Mouse (Mus musculus) lung, embryonic 15.5 days (tissue): ENCODE measurements around the gene Nlgn2. TPM values are rescaled to one million over a fixed set of nuclear protein-coding genes. Genes with fewer than 3 reads are reported as not detected.

Experiments
- ATAC-seq: fragments of 200-750 bp; cut with Nextera tagmentation; 2 replicates; pipeline ENCODE4 v1.8.0; 2017; ENCODE audit warnings: moderate number of reproducible peaks, borderline replicate concordance; ENCODE audit not compliant: low FRiP score, low TSS enrichment; ENCODE audit errors: extremely low read depth
- H3K27ac ChIP-seq: fragments of 300-500 bp; sonication (generic); 2 replicates; pipeline ENCODE4 v1.5.1; 2015; ENCODE audit warnings: moderate library complexity, mild to moderate bottlenecking, inconsistent platforms
- H3K27me3 ChIP-seq: fragments of 300-500 bp; sonication (generic); 2 replicates; pipeline ENCODE4 v1.6.1; 2015; ENCODE audit warnings: inconsistent platforms
- H3K36me3 ChIP-seq: fragments of 300-500 bp; sonication (generic); 2 replicates; pipeline ENCODE4 v1.6.1; 2015; ENCODE audit warnings: inconsistent platforms
- H3K4me1 ChIP-seq: fragments of 300-500 bp; sonication (generic); 2 replicates; pipeline ENCODE4 v1.6.1; 2015; ENCODE audit warnings: inconsistent platforms
- H3K4me2 ChIP-seq: fragments of 300-500 bp; sonication (generic); 2 replicates; pipeline ENCODE4 v1.6.1; 2015; ENCODE audit warnings: inconsistent platforms, mild to moderate bottlenecking, moderate library complexity
- H3K4me3 ChIP-seq: fragments of 300-500 bp; sonication (generic); 2 replicates; pipeline ENCODE4 v1.5.1; 2015; ENCODE audit warnings: mild to moderate bottlenecking, inconsistent platforms
- H3K9ac ChIP-seq: fragments of 300-500 bp; sonication (generic); 2 replicates; pipeline ENCODE4 v1.6.1; 2015; ENCODE audit warnings: inconsistent platforms
- H3K9me3 ChIP-seq: fragments of 300-500 bp; sonication (generic); 2 replicates; pipeline ENCODE4 v1.6.1; 2016; ENCODE audit warnings: inconsistent platforms
- WGBS: fragments of 180-500 bp; shearing (Covaris S2); methylation state at CpG from one replicate; pipeline ENCODE4 v1.1.7; 2015; 5-methylcytosine and 5-hydroxymethylcytosine counted together
- microRNA-seq: library from miRNA; unstranded; fragments of <30 nt; microRNA quantifications from one replicate; pipeline ENCODE4, GENCODE M21; 2016
- polyA plus RNA-seq: library from polyadenylated mRNA; unstranded; fragments of >200 nt; fragmentation: Nextera tagmentation; extraction: Ambion mirVana; gene quantifications from 2 replicates; pipeline ENCODE4 v1.2.1, GENCODE M21; 2015

Gene Nlgn2
- polyA plus RNA-seq, 1 experiment from 2014 or later, result 6.5 TPM

DNA sequence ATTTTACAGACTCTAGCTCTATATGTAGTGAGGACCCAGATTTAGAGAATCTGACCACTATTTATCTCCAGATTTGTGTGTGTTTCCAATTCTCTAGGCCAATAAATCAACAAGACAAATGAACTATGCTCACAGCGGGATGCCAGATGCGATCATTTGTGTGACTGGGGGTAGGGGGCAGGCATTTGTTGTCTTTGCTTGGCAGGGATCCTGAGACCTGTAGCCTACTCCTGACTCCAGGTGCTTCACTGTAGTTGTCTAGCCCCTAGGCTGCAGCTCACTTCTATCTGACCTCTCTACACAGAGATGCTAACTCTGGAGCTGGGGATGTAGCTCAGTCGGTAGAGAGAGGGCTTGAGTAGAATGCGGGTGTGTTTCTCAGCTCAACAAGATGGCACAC is 55.8 kb downstream of the Nlgn2 start:
- H3K4me1 ChIP-seq, result peaks cover 20% of the 10 kb centered on the region
- ATAC-seq, result no peak
- H3K4me3 ChIP-seq, result no peak overlapping the region
- H3K27me3 ChIP-seq, result no peaks in the 10 kb centered on the region
- H3K4me2 ChIP-seq, result no peak overlapping the region
- H3K36me3 ChIP-seq, result no peaks in the 10 kb centered on the region
- no peak overlapping the region for H3K9ac ChIP-seq
- 26% methylated on average over 4 of the region's 4 CpGs for WGBS
- H3K27ac ChIP-seq, result no peak overlapping the region
- no peaks in the 10 kb centered on the region for H3K9me3 ChIP-seq

DNA sequence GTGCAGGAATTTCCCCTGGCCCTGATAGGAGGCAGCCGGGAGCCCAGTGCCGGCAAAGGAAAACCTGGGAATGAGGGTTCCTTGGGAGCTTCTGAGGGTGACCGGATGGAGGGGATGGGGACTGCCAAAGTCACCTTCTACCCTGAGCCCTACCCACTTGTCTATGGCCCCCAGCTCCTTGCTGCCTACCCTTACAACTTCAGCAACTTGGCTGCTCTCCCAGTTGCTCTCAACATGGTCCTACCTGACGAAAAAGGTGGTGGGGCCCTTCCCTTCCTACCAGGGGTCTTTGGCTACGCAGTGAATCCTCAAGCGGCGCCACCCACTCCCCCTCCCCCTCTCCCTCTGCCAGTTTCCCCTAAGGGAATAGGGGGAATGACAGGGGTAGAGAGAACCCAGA is 58.6 kb downstream of the Nlgn2 start:
- Histone ChIP-seq H3K36me3 (peaks cover 3% of the 10 kb centered on the region; the same call in 1 of the 2 replicates), H3K9me3 (no peaks in the 10 kb centered on the region), H3K9ac (no peak overlapping the region), H3K27me3 (no peaks in the 10 kb centered on the region), H3K4me3 (no peak overlapping the region), H3K27ac (no peak overlapping the region), H3K4me2 (no peak overlapping the region), H3K4me1 (peaks cover 19% of the 10 kb centered on the region)
- 34% methylated on average over 7 of the region's 7 CpGs for WGBS
- ATAC-seq, result no peak

DNA sequence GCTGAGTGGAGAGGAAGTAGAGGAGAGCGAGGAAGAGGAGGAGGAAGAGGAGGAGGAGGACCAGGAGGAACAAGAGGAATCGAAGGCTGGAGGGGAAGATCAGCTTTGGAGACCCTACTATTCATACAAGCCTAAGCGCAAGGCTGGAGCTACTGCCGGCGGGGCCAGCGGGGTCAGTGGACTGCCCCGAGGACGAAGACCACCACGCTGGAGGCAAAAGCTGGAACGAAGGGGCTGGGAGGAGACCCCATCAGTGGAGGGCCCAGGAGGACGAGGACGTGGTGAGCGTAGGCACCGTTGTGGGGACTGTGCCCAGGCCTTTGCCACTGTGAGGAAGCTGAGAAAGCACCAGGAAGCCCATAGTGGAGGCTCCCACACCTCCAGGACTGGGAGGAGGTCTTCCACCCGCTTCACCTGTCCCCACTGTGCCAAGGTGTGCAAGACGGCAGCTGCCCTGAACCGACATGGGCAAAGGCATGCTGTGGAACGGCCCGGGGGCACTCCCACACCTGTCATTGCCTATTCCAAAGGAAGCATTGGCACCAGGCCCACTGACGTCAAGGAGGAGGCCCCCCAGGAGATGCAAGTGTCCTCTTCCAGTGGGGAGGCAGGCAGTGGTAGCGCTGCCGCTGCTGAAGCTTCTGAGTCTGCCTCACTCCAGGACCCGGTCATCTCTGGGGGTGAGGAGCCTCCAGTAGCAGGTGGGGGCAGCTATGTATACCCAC is 59.2 kb downstream of the Nlgn2 start:
- H3K9ac ChIP-seq, result no peak overlapping the region

DNA sequence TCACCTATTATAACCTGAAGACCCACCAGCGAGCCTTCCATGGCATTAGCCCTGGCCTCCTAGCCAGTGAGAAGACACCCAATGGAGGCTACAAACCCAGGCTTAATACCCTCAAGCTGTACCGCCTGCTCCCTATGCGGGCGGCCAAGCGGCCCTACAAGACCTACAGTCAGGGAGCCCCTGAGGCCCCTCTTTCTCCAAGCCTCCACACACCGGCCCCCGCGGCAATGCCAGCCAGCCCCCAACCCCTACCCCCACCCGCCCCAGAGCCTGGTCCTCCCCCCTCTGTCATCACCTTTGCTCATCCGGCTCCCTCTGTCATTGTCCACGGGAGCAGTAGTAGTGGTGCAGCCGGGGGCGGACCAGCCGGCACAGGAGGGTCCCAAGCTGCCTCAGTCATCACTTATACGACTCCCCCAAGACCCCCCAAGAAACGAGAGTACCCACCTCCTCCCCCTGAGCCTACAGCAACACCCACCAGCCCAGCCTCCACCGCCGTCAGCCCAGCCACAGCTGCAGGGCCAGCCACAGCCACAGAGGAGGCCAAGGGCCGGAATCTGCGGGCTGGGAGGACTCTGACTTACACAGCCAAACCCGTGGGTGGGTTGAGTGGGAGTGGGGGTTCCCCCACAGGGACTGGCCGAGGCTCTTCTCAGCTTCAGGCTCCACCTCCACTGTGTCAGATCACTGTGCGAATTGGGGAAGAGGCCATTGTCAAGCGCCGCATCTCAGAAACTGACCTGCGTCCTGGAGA is 59.9 kb downstream of the Nlgn2 start:
- peaks cover 19% of the 10 kb centered on the region for H3K4me1 ChIP-seq
- WGBS, result 61% methylated on average over 24 of the region's 26 CpGs

More for the DNA sequence above, 59.2 kb downstream of the Nlgn2 start:
- peaks cover 19% of the 10 kb centered on the region for H3K4me1 ChIP-seq
- no peak overlapping the region for H3K4me3 ChIP-seq
- H3K27me3 ChIP-seq, result no peaks in the 10 kb centered on the region
- WGBS, result 60% methylated on average over 23 of the region's 23 CpGs
- H3K27ac ChIP-seq, result no peak overlapping the region
- H3K36me3 ChIP-seq, result peaks cover 3% of the 10 kb centered on the region; the same call in 1 of the 2 replicates
- H3K4me2 ChIP-seq, result no peak overlapping the region
- no peak for ATAC-seq
- H3K9me3 ChIP-seq, result no peaks in the 10 kb centered on the region

DNA sequence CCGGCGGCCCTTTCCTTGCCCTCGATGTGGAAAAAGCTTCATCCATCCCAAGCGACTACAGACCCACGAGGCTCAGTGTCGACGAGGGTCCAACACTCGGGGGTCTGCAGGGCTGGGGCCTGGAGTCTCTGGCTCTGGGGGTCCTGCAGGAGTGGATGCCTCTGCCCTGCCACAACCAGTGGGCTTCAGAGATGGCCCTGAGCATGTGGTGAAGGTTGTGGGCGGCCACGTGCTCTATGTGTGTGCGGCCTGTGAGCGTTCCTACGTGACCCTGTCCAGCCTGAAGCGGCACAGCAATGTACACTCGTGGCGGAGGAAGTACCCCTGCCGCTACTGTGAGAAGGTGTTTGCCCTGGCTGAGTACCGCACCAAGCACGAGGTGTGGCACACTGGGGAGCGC is 61.1 kb downstream of the Nlgn2 start:
- 80% methylated on average over 20 of the region's 20 CpGs for WGBS
- no peak for ATAC-seq

More for the DNA sequence above, 59.9 kb downstream of the Nlgn2 start:
- Histone ChIP-seq H3K9me3 (no peaks in the 10 kb centered on the region), H3K4me2 (no peak overlapping the region; the same call in 1 of the 2 replicates), H3K36me3 (peaks cover 3% of the 10 kb centered on the region; the same call in 1 of the 2 replicates), H3K9ac (no peak overlapping the region), H3K27ac (no peak overlapping the region), H3K4me3 (no peak overlapping the region), H3K27me3 (no peaks in the 10 kb centered on the region)
- ATAC-seq, result no peak

DNA sequence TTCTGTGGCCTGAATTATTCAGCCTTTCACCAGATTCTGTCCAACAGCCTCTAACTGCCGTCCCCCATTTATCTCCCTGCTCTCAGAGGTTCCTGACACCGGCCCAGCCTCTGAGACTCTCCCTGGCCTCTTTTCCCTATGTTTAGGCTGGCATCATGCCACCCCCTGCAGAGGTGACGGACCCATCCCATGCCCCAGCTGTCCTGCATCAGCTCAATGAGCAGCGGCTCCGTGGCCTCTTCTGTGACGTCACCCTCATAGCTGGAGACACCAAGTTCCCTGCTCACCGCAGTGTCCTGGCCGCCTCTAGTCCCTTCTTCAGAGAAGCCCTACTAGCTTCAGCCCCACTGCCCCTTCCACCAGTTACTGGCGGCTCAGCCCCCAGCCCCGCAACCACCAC is 61.9 kb downstream of the Nlgn2 start:
- Histone ChIP-seq H3K27me3 (no peaks in the 10 kb centered on the region), H3K4me3 (no peak overlapping the region), H3K9ac (no peak overlapping the region), H3K9me3 (no peaks in the 10 kb centered on the region), H3K36me3 (peaks cover 3% of the 10 kb centered on the region; the same call in 1 of the 2 replicates), H3K4me2 (no peak overlapping the region), H3K27ac (no peak overlapping the region), H3K4me1 (peaks cover 19% of the 10 kb centered on the region)
- ATAC-seq, result no peak
- WGBS, result 58% methylated on average over 10 of the region's 10 CpGs

More for the DNA sequence above, 61.1 kb downstream of the Nlgn2 start:
- Histone ChIP-seq H3K4me2 (no peak overlapping the region), H3K9ac (no peak overlapping the region), H3K4me1 (peaks cover 19% of the 10 kb centered on the region), H3K4me3 (no peak overlapping the region), H3K27ac (no peak overlapping the region), H3K9me3 (no peaks in the 10 kb centered on the region), H3K36me3 (peaks cover 3% of the 10 kb centered on the region; the same call in 1 of the 2 replicates), H3K27me3 (no peaks in the 10 kb centered on the region)

DNA sequence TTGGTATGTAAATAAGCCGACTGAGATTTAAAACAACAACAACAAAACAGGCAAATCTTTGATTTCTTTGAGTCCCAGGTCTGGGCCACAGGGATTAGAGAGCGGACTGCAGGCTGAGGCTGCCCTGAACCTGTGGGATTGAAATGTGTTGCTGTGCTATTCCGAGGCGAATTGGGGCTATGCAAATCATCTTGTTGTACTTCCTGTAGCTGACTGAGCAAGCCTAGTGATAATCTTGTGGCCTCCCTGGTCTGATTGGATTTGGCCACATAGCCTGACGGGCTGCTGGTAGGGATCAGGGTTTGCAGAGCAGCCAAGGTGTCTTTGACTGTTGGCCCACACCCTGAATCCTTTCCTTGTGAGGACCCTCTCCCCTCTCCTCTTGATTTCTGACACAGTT is 62.6 kb downstream of the Nlgn2 start:
- H3K4me2 ChIP-seq, result no peak overlapping the region
- H3K9ac ChIP-seq, result no peak overlapping the region
- no peak for ATAC-seq
- WGBS, result 59% methylated on average over 5 of the region's 5 CpGs
- H3K27ac ChIP-seq, result no peak overlapping the region
- H3K4me3 ChIP-seq, result no peak overlapping the region
- peaks cover 3% of the 10 kb centered on the region; the same call in 1 of the 2 replicates for H3K36me3 ChIP-seq
- no peaks in the 10 kb centered on the region for H3K9me3 ChIP-seq
- no peaks in the 10 kb centered on the region for H3K27me3 ChIP-seq
- H3K4me1 ChIP-seq, result peaks cover 19% of the 10 kb centered on the region

Small RNAs within 50 kb of the gene (microRNA-seq; reads per million reads assigned to microRNA genes)
- not detected for gene Mir6924

Other genes starting within 250 kb of the Nlgn2 start
- 8.4 and 10.1 TPM in 2 replicates for gene Atp1b2, start 231.8 kb downstream of the Nlgn2 start, polyA plus RNA-seq
- gene Shbg, start 219.9 kb downstream of the Nlgn2 start, polyA plus RNA-seq, result not detected in 2 replicates
- 17.8 and 18.6 TPM in 2 replicates for gene Sat2, start 215.8 kb downstream of the Nlgn2 start, polyA plus RNA-seq
- 26.7 and 27.8 TPM in 2 replicates for gene Fxr2, start 204.8 kb downstream of the Nlgn2 start, polyA plus RNA-seq
- gene Sox15, start 182.5 kb downstream of the Nlgn2 start, polyA plus RNA-seq, result 0.24 and 0.25 TPM in 2 replicates
- gene Mpdu1, start 175.1 kb downstream of the Nlgn2 start, polyA plus RNA-seq, result 66.2 and 66.7 TPM in 2 replicates
- gene Cd68, start 171.6 kb downstream of the Nlgn2 start, polyA plus RNA-seq, result 11.5 and 11.8 TPM in 2 replicates
- gene Eif4a1, start 165.4 kb downstream of the Nlgn2 start, polyA plus RNA-seq, result 595 and 603 TPM in 2 replicates
- 72.5 and 81.1 TPM in 2 replicates for gene Senp3, start 155.7 kb downstream of the Nlgn2 start, polyA plus RNA-seq
- 1.0 and 1.1 TPM in 2 replicates for gene Tnfsf13, start 152.0 kb downstream of the Nlgn2 start, polyA plus RNA-seq
- gene Tnfsf12, start 141.9 kb downstream of the Nlgn2 start, polyA plus RNA-seq, result 8.3 and 8.9 TPM in 2 replicates
- gene Tnfsfm13, start 141.7 kb downstream of the Nlgn2 start, polyA plus RNA-seq, result 4.3 and 5.9 TPM in 2 replicates
- gene Polr2a, start 79.1 kb downstream of the Nlgn2 start, polyA plus RNA-seq, result 26.7 and 31.6 TPM in 2 replicates
- 0.19 and 0.26 TPM in 2 replicates for gene Slc35g3, start 75.8 kb downstream of the Nlgn2 start, polyA plus RNA-seq
- gene Zbtb4, start 71.9 kb downstream of the Nlgn2 start, polyA plus RNA-seq, result 2.6 and 3.0 TPM in 2 replicates
- 15.7 and 15.8 TPM in 2 replicates for gene Chrnb1, start 41.8 kb downstream of the Nlgn2 start, polyA plus RNA-seq
- gene Fgf11, start 35.9 kb downstream of the Nlgn2 start, polyA plus RNA-seq, result 1.2 and 1.3 TPM in 2 replicates
- 6.3 and 7.3 TPM in 2 replicates for gene Tmem102, start 32.2 kb downstream of the Nlgn2 start, polyA plus RNA-seq
- not detected in 2 replicates for gene Gm39566, start 22.5 kb downstream of the Nlgn2 start, polyA plus RNA-seq
- not detected in 2 replicates for gene Spem2, start 19.3 kb downstream of the Nlgn2 start, polyA plus RNA-seq
- not detected in 2 replicates for gene Spem1, start 15.6 kb downstream of the Nlgn2 start, polyA plus RNA-seq
- 434 and 473 TPM in 2 replicates for gene Tmem256, start 730 bp upstream of the Nlgn2 start, polyA plus RNA-seq
- 110 and 119 TPM in 2 replicates for gene Plscr3, start 8.6 kb upstream of the Nlgn2 start, polyA plus RNA-seq
- 9.2 and 9.6 TPM in 2 replicates for gene Tnk1, start 20.9 kb upstream of the Nlgn2 start, polyA plus RNA-seq
- not detected in 2 replicates for gene Tmem95, start 40.2 kb upstream of the Nlgn2 start, polyA plus RNA-seq
- 8.1 and 8.6 TPM in 2 replicates for gene Kctd11, start 43.6 kb upstream of the Nlgn2 start, polyA plus RNA-seq
- 1.4 and 5.0 TPM in 2 replicates for gene Acap1, start 57.8 kb upstream of the Nlgn2 start, polyA plus RNA-seq
- gene 2810408A11Rik, start 63.2 kb upstream of the Nlgn2 start, polyA plus RNA-seq, result 11.9 and 13.0 TPM in 2 replicates
- 7.1 and 8.0 TPM in 2 replicates for gene Neurl4, start 63.3 kb upstream of the Nlgn2 start, polyA plus RNA-seq
- 81.7 and 82.2 TPM in 2 replicates for gene Gps2, start 76.1 kb upstream of the Nlgn2 start, polyA plus RNA-seq
- 1,673 and 1,693 TPM in 2 replicates for gene Eif5a, start 84.2 kb upstream of the Nlgn2 start, polyA plus RNA-seq
- gene Ybx2, start 98.0 kb upstream of the Nlgn2 start, polyA plus RNA-seq, result 2.8 and 3.0 TPM in 2 replicates
- gene Slc2a4, start 110.4 kb upstream of the Nlgn2 start, polyA plus RNA-seq, result 18.0 and 20.6 TPM in 2 replicates
- 154 and 170 TPM in 2 replicates for gene Cldn7, start 127.0 kb upstream of the Nlgn2 start, polyA plus RNA-seq
- gene Ctdnep1, start 143.4 kb upstream of the Nlgn2 start, polyA plus RNA-seq, result 22.3 and 25.4 TPM in 2 replicates
- gene Elp5, start 144.7 kb upstream of the Nlgn2 start, polyA plus RNA-seq, result 106 and 111 TPM in 2 replicates
- 453 and 455 TPM in 2 replicates for gene Gabarap, start 153.4 kb upstream of the Nlgn2 start, polyA plus RNA-seq
- gene Phf23, start 158.0 kb upstream of the Nlgn2 start, polyA plus RNA-seq, result 75.0 and 78.2 TPM in 2 replicates
- gene Dvl2, start 162.8 kb upstream of the Nlgn2 start, polyA plus RNA-seq, result 34.7 and 40.3 TPM in 2 replicates
- gene Acadvl, start 177.6 kb upstream of the Nlgn2 start, polyA plus RNA-seq, result 73.9 and 81.3 TPM in 2 replicates
- 5.6 and 5.9 TPM in 2 replicates for gene Dlg4, start 179.2 kb upstream of the Nlgn2 start, polyA plus RNA-seq
- gene Asgr1, start 216.3 kb upstream of the Nlgn2 start, polyA plus RNA-seq, result 0.23 and 0.29 TPM in 2 replicates